Comparison of ENCODE assay signal across 7 mouse cellular contexts in the genomic region with DNA sequence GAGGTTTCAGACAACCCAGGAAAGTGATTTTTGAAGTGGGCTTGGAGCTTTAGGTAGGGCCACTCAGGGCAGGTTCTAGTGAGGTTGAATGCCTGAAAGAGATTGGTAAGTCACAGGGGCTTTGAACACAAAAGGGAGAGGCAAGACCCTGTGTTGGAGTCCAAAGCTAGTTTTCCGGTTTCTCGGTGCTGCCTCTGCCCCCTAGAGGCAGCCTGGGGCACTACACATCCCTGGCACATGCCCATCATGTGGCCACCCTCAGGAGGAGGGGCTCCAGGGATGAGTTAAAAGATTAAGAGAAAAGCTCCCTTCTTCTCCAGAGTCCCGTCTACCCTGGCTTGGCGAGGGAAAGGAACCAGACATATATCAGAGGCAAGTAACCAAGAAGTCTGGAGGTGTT. TPM values are rescaled to one million over a fixed set of nuclear protein-coding genes. Genes with fewer than 3 reads are reported as not detected.
A peak's percentile ranks its signal among the peaks of the same experiment; 100 is the strongest.
DNase-seq lines count a peak whose midpoint lies in the region.

A gene (plus strand): TSS at position 322 of the 400 bp plus-strand sequence.

- DNase-seq in CD4-positive helper T cell, adult 2 months (ENCODE audit: low read depth, low spot score), result peak; percentile 80
- peak; percentile 86 for DNase-seq in ES-CJ7 (ENCODE audit: low read depth, low spot score)
- DNase-seq in cerebellum, adult 8-10 months, result peak; percentile 71
- peak; percentile 34 for DNase-seq in gastrocnemius, postnatal 25 days
- DNase-seq in layer of hippocampus, adult 9-11 months, result peak; percentile 57
- DNase-seq in lung, postnatal 4 days, result peak; percentile 61 to 76
- DNase-seq in right cerebral cortex, postnatal 25 days, result peak; percentile 70

RNA-seq across cellular contexts. Expression of the gene that starts here (rescaled TPM):
- total RNA-seq in gastrocnemius, postnatal 25 days (2021), result not detected

Comparison
In these comparisons a context has a peak if more than half of its experiments do, and no peak if none do; other contexts are left out.
1. Peak in every context shown above with its lines: DNase-seq.
2. Peak in DNase-seq in gastrocnemius, postnatal 25 days; RNA of the gene not detected or under 1 TPM.
3. DNase-seq: peak in every context shown above with its lines; median percentile 86 in ES-CJ7; 80 in CD4-positive helper T cell, adult 2 months; 71 in cerebellum, adult 8-10 months; 70 in right cerebral cortex, postnatal 25 days; 68 in lung, postnatal 4 days; 57 in layer of hippocampus, adult 9-11 months; 34 in gastrocnemius, postnatal 25 days.